Mouse (Mus musculus) macrophage (primary cell): ENCODE data around the gene Fcgr1. TPM values are rescaled to one million over a fixed set of nuclear protein-coding genes. Genes with fewer than 3 reads are reported as not detected.
A peak's percentile ranks its signal among the peaks of the same experiment; 100 is the strongest.
"Not testable (repeated sequence)": the region's sequence is repeated elsewhere in the genome, so short reads cannot be mapped to it uniquely, and the experiment has no call there.

Source experiments
- H3K27ac ChIP-seq: fragments of 350-480 bp; formaldehyde crosslinking; 2 replicates; pipeline ENCODE4 v1.9.0; 2021
- H3K36me3 ChIP-seq: fragments of 350-480 bp; formaldehyde crosslinking; 2 replicates; pipeline ENCODE4 v1.9.0; 2021; ENCODE audit errors: inconsistent target
- H3K4me3 ChIP-seq: fragments of 350-480 bp; formaldehyde crosslinking; 2 replicates; pipeline ENCODE4 v1.9.0; 2021; ENCODE audit errors: inconsistent target
- H3K79me2 ChIP-seq: fragments of 350-480 bp; formaldehyde crosslinking; 2 replicates; pipeline ENCODE4 v1.9.0; 2021; ENCODE audit errors: inconsistent target
- WGBS: methylation state at CpG from one replicate; pipeline ENCODE4 v1.1.7; 2026; ENCODE audit warnings: inconsistent platforms; ENCODE audit not compliant: missing documents; 5-methylcytosine and 5-hydroxymethylcytosine counted together
- polyA plus RNA-seq: library from polyadenylated mRNA; stranded (reverse); fragments of 250-400 nt; gene quantifications from 3 replicates; pipeline ENCODE4 v1.2.4, GENCODE M21; 2018; ENCODE audit warnings: inconsistent platforms
- total RNA-seq, 78 experiments: library from RNA; depleted of rRNA; stranded (reverse); fragments of 250-400 nt; gene quantifications; 1 replicate in 9 of 78; 2 replicates in 24 of 78; 3 replicates in 43 of 78; 4 replicates in 2 of 78; pipeline ENCODE4 v1.2.4; 2018; ENCODE audit warnings: inconsistent platforms in 56 of 78

Fcgr1 gene
- 100 to 1,000 TPM in 9 of 26 experiments, 10 to 100 TPM in 15, 1 to 10 TPM in 2; 8.7 to 261 (median 62.8) TPM for total RNA-seq (2018; cell fraction: chromatin; rRNA removed)
- total RNA-seq (2018; cell fraction: cytosol; rRNA removed) = 100 to 1,000 TPM; 135 to 972 (median 379) TPM
- 100 to 1,000 TPM in 22 of 26 experiments, 10 to 100 TPM in 4; 72.1 to 770 (median 220) TPM for total RNA-seq (2018; cell fraction: nucleus; rRNA removed)
- polyA plus RNA-seq = 189 to 290 TPM (median 287 TPM) in 3 replicates

GRCm38 (mm10) chr3:96293787-96294186 is at the start of gene Fcgr1:
TSS of gene Fcgr1 (minus strand) at chr3:96293969.
- H3K36me3 ChIP-seq = peaks cover 16% of the 10 kb centered on the region
- peaks cover 47% of the 10 kb centered on the region for H3K79me2 ChIP-seq
- WGBS = 0% methylated on average over 4 of the region's 4 CpGs
- peak within 1 kb of the TSS; percentile 55 for H3K4me3 ChIP-seq
- H3K27ac ChIP-seq = peak within 1 kb of the TSS; percentile 96

DNA sequence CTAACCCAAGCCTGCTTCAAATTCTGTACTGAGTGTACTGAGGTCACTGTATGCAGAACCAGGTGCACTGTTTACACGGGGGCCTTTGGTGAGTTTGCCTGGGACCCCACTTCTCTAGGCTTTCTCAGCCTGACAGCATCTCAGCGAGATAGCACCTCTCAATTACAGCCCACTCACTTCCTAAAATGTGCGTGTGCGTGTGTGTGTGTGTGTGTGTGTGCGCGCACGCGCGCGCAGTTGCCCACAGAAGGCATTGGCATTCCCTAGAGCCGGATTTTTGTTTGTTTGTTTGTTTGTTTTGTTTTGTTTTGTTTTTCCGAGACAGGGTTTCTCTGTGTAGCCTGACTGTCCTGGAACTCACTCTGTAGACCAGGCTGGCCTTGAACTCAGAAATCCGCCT is 48.9 kb upstream of the Fcgr1 start:
- not testable (repeated sequence) for H3K36me3 ChIP-seq, H3K4me3 ChIP-seq, H3K27ac ChIP-seq, H3K79me2 ChIP-seq
- WGBS = 64% methylated on average over 12 of the region's 13 CpGs

DNA sequence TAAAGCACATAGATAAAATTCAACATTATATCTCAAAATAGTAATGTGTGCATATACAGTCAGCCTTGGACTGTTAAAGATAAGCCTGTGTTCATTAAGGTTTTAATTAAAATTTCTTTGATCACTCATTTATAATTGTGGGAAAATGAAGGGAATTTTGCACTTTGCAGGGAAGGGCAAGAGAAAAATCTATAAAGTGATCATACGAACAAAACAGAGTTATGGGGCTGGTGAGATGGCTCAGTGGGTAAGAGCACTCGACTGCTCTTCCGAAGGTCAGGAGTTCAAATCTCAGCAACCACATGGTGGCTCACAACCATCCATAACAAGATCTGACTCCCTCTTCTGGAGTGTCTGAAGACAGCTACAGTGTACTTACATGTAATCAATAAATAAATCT is 48.3 kb upstream of the Fcgr1 start:
- not testable (repeated sequence) for H3K79me2 ChIP-seq
- 60% methylated on average over 1 of the region's 3 CpGs for WGBS

GRCm38 (mm10) chr3:96340611-96341312 is 47.0 kb upstream of the Fcgr1 start:
- Histone ChIP-seq H3K4me3 (no peak overlapping the region), H3K27ac (no peak overlapping the region), H3K79me2 (no peaks in the 10 kb centered on the region), H3K36me3 (no peaks in the 10 kb centered on the region)
- 6% methylated on average over 21 of the region's 24 CpGs for WGBS

More for the DNA sequence above, 48.3 kb upstream of the Fcgr1 start:
- not testable (repeated sequence) for H3K4me3 ChIP-seq, H3K27ac ChIP-seq, H3K36me3 ChIP-seq

DNA sequence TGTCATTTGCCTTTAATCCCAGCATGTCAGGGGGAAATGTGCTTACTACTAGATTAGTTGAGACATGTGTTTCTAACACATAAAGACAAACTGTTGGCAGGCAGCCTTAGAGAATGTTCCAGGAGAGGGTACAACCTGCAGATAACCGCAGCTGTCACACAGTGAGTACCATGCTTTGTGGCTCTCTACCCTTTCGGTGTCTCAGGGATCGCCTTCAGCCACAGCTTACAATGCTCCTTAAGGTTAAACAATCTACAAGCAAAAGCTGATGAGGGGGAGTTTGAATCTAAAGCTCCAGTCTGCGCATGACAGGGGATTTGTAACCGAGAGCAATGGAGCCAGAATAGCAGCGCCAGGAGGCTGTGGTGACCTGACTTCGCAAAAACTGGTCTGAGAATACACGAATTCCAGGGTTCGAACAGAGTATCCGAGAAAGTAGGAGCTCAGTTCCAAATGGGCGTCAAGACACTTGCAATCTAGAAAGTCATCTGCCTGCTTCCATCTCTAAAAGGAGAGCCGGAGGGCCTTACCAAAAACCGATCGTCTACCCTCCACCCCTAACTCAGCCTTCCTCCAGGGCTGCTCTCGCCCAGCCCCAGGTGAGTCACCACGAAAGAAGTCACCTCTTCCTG is 45.2 kb upstream of the Fcgr1 start:
- H3K36me3 ChIP-seq = no peaks in the 10 kb centered on the region
- H3K79me2 ChIP-seq = no peaks in the 10 kb centered on the region
- WGBS = 55% methylated on average over 16 of the region's 16 CpGs
- no peak overlapping the region for H3K27ac ChIP-seq
- no peak overlapping the region for H3K4me3 ChIP-seq

- 89% methylated on average over 8 of the region's 8 CpGs for WGBS
- no peak overlapping the region for H3K4me3 ChIP-seq
Measured at GRCm38 (mm10) chr3:96338043-96338442, 44.3 kb upstream of the Fcgr1 start.

DNA sequence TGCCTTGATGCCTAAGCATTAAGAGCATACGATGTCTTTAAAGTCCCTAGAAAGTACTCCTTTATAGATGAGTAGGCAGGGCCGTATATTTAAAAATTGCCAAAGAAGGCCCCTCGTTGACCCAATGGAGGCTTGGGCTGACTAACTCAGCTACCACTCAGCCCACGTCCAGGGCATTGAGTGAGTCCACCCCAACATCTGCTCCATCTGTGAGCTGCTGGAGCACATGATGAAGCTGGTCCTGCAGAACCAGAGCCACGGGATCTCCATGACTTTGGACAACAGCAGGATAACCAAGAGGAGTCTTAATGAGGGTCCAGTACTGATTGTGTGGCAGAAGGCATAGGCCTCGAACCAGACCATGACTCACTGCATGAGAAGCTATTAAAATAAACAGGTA is 43.5 kb upstream of the Fcgr1 start:
- H3K79me2 ChIP-seq = no peaks in the 10 kb centered on the region
- no peak overlapping the region for H3K4me3 ChIP-seq
- no peak overlapping the region for H3K27ac ChIP-seq
- 92% methylated on average over 6 of the region's 6 CpGs for WGBS
- no peaks in the 10 kb centered on the region for H3K36me3 ChIP-seq

More at GRCm38 (mm10) chr3:96338043-96338442, 44.3 kb upstream of the Fcgr1 start:
- Histone ChIP-seq H3K36me3 (no peaks in the 10 kb centered on the region), H3K27ac (no peak overlapping the region), H3K79me2 (no peaks in the 10 kb centered on the region)

DNA sequence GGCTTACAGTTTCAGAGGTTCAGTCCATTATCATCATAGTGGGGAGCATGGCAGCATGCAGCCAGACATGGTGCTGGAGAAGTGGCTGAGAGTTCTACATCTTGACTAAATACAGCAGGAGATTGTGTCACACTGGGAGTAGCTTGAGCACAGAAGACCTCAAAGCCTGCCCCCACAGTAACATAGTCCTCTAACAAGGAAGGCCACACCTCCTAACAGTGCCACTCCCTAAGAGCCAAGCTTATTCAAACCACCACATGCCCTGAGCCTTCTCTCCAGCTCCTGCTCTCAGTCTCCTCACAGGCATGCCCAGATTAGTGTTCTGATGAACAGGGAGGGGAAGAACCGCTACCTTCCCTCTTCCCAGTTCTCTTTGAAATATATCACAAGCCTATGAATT is 42.9 kb upstream of the Fcgr1 start:
- no peak overlapping the region for H3K27ac ChIP-seq
- H3K36me3 ChIP-seq = no peaks in the 10 kb centered on the region
- no peak overlapping the region for H3K4me3 ChIP-seq
- 83% methylated on average over 1 of the region's 1 CpGs for WGBS
- H3K79me2 ChIP-seq = no peaks in the 10 kb centered on the region

- 27% methylated on average over 7 of the region's 7 CpGs for WGBS
- H3K27ac ChIP-seq = no peak overlapping the region
- H3K79me2 ChIP-seq = no peaks in the 10 kb centered on the region
- H3K4me3 ChIP-seq = no peak overlapping the region
- no peaks in the 10 kb centered on the region for H3K36me3 ChIP-seq
Measured at GRCm38 (mm10) chr3:96335591-96335990, 41.8 kb upstream of the Fcgr1 start.

GRCm38 (mm10) chr3:96335163-96335550 is 41.4 kb upstream of the Fcgr1 start:
- Histone ChIP-seq H3K27ac (no peak overlapping the region), H3K79me2 (no peaks in the 10 kb centered on the region), H3K4me3 (no peak overlapping the region), H3K36me3 (no peaks in the 10 kb centered on the region)
- 57% methylated on average over 5 of the region's 6 CpGs for WGBS

DNA sequence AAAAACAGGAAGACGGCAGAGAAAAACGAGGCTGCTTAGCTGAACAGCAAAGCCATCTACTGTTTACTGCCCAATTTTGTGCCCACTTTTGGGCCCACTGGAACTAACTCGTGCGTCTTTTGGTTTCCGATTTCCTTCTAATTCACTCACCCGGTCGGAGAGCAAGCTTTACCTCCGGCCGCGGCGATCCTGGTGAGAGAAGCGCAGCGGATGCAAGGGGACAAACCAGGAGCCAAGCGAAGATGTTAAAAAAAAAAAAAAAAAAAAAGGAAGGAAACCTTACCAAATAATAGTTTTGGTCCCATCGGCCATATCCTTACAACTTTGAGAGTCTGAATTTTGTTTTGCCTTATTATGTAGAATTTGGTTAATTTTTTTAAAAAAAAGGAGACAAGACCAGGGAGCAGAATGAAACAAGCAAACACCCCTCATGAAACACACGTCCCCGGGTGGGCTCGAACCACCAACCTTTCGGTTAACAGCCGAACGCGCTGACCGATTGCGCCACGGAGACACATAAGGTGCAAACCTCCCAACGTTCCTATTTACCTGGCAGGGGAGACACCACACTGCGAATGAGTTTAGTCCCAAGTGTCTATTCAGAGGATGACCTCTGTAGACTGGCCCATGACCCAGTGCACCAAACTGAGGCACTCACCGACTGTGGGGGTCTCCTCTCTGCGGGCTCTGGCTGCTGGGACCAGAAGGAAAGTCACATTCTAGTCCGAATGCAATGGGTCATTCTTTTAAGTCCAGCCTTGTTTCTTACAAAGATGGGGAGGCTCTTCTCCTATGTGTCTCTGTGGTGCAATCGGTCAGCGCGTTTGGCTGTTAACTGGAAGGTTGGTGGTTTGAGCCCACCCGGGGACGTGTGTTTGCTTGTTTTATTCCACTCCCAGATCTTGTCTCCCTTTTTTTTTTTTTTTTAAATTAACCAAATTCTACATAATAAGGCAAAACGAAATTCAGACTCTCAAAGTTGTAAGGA is 40.7 kb upstream of the Fcgr1 start:
- 7% methylated on average over 30 of the region's 36 CpGs for WGBS
- H3K79me2 ChIP-seq = no peaks in the 10 kb centered on the region
- no peaks in the 10 kb centered on the region for H3K36me3 ChIP-seq
- no peak overlapping the region for H3K27ac ChIP-seq
- H3K4me3 ChIP-seq = peak overlapping the region; percentile 28

DNA sequence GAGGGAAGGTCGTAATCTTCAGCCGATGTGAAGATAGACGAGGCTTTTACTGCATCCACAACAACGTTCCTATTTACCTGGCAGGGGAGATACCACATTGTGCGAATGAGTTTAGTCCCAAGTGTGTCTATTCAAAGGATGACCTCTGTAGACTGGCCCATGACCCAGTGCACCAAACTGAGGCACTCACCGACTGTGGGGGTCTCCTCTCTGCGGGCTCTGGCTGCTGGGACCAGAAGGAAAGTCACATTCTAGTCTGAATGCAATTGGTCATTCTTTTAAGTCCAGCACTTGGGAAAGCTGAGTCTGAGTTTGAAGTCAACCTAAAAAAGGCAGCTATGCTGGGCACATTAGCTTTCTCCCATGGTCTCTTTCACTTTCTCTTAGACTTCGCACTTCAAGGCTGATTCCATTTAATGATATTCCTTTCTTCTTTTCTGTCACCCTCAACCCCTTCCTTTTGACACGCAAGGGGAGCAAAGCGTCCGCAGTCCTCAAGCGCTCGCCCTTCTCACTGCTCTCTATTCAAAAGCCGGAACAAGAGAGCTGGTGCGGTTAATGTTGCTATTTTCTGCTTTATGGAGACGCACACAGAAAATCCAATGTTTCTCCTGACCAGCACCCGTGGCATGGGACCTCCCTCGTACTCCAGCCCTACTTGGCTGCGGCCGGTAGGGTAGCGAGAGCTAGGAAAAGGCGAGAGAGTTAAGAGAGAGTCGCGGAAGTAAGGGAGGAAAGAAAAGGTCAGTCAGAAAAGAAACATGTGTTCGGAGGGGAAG is 39.8 kb upstream of the Fcgr1 start:
- H3K79me2 ChIP-seq = no peaks in the 10 kb centered on the region
- H3K36me3 ChIP-seq = no peaks in the 10 kb centered on the region
- 4% methylated on average over 25 of the region's 25 CpGs for WGBS
- no peak overlapping the region for H3K27ac ChIP-seq
- peak overlapping the region; percentile 28 for H3K4me3 ChIP-seq

DNA sequence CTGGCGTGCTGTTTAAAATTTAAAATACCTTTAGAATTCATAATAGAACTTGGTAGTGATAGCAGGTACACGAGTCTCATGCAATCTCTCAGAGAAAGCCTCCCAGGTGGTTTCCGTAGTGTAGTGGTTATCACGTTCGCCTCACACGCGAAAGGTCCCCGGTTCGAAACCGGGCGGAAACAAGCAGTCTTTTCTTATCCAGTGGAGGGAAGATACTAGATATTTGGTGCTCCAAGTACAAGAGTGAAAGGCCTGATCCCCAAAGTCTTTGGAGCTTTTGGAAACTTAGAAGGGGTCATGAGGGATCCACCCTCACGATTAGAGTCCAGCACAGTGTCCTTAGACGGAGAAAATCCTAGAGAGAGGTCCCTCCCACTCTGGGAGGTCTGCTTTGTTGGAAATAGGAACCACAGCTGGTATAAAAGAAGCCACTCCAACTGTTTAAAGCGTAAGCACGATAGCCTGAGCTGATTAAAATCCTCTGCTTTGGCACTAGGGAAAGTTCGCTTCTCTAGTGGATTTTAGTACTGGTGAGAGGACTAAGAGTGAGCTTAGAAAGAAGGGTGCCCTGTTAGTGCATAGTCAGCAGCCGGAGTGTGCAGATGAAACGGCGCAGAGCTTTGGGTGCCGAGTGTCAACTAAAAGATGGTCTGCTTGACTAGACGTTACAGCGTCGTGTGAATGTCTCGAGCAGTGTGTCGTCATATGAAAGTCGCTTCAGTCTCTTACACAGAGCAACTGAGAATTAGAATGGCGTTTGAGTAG is 39.0 kb upstream of the Fcgr1 start:
- H3K79me2 ChIP-seq = no peaks in the 10 kb centered on the region
- WGBS = 12% methylated on average over 27 of the region's 27 CpGs
- H3K36me3 ChIP-seq = no peaks in the 10 kb centered on the region
- H3K4me3 ChIP-seq = no peak overlapping the region
- no peak overlapping the region for H3K27ac ChIP-seq
